Mouse (Mus musculus): ENCODE data around the gene Tmprss7.

Gene Tmprss7

GRCm38 (mm10) chr16:45685295-45685694, 8.2 kb downstream of the Tmprss7 start:
- no peak for DNase-seq

- DNase-seq: peak; percentile 44 to 53
Measured at GRCm38 (mm10) chr16:45684815-45685214, 8.6 kb downstream of the Tmprss7 start.

GRCm38 (mm10) chr16:45676462-45676861, 17.0 kb downstream of the Tmprss7 start:
- no peak for DNase-seq

- no peak for DNase-seq
Measured at GRCm38 (mm10) chr16:45670005-45670404, 23.5 kb downstream of the Tmprss7 start.

GRCm38 (mm10) chr16:45668178-45668577, 25.3 kb downstream of the Tmprss7 start:
- DNase-seq: no peak

- peak in 1 of 2 experiments; percentile 1 for DNase-seq
Measured at GRCm38 (mm10) chr16:45666136-45666535, 27.3 kb downstream of the Tmprss7 start.

- DNase-seq: no peak
Measured at GRCm38 (mm10) chr16:45662381-45662780, 31.1 kb downstream of the Tmprss7 start.

- no peak for DNase-seq
Measured at GRCm38 (mm10) chr16:45659596-45659995, 33.9 kb downstream of the Tmprss7 start.

GRCm38 (mm10) chr16:45658248-45658647, 35.2 kb downstream of the Tmprss7 start:
- DNase-seq: no peak

- DNase-seq: no peak
Measured at GRCm38 (mm10) chr16:45657574-45658159, 35.8 kb downstream of the Tmprss7 start.

GRCm38 (mm10) chr16:45654465-45654864, 39.0 kb downstream of the Tmprss7 start:
- DNase-seq: no peak

GRCm38 (mm10) chr16:45653934-45654332, 39.5 kb downstream of the Tmprss7 start, which contains the start of gene BC016579:
BC016579 (minus strand) TSS chr16:45654068.
- peak; percentile 64 to 74 for DNase-seq

GRCm38 (mm10) chr16:45653009-45653933, 40.2 kb downstream of the Tmprss7 start:
- no peak for DNase-seq

- DNase-seq: no peak
Measured at GRCm38 (mm10) chr16:45651497-45651896, 42.0 kb downstream of the Tmprss7 start.

- peak; percentile 22 to 35 for DNase-seq
Measured at GRCm38 (mm10) chr16:45644380-45644779, 49.1 kb downstream of the Tmprss7 start.

GRCm38 (mm10) chr16:45643944-45644343, 49.5 kb downstream of the Tmprss7 start:
- DNase-seq: no peak

- DNase-seq: no peak
Measured at GRCm38 (mm10) chr16:45641301-45641700, 52.2 kb downstream of the Tmprss7 start.

GRCm38 (mm10) chr16:45640070-45640762, 53.2 kb downstream of the Tmprss7 start:
- no peak for DNase-seq

GRCm38 (mm10) chr16:45635826-45636225, 57.6 kb downstream of the Tmprss7 start:
- no peak for DNase-seq

GRCm38 (mm10) chr16:45632420-45632819, 61.0 kb downstream of the Tmprss7 start:
- no peak for DNase-seq

GRCm38 (mm10) chr16:45630347-45630960, 63.0 kb downstream of the Tmprss7 start:
- DNase-seq: peak; percentile 47 to 48

GRCm38 (mm10) chr16:45629497-45630105, 63.9 kb downstream of the Tmprss7 start:
- DNase-seq: no peak

All from lung, adult 18-20 months (tissue).